12 mouse cellular contexts compared by ENCODE assay signal in the genomic region with DNA sequence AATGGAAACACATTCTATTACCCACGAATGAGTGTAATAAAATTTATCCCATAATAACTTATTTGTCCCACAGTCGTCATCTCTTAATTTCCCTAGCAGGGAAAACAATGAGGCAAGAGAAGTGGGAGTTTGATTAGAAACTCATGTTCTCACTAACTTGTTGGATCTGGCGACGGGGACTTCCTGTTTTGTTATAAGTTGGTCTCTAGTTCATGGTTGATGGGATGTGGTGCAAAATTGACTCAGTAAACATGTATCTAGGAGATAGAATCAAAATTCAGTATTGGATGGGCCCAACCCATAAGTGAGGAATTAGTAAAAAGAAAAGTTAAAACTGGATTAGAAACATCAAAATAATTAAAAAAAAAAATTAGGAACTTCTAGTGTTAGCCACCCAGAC.
"Had no signal": no experiment of that assay in that cellular context is flagged by ENCODE, and none has a peak within 500 bp of the region (broad histone marks: within the 10 kb centered on the region; RNA-seq: fewer than 3 reads in every experiment).

No protein-coding gene starts in this region.

- ATAC-seq: intestine, postnatal 0 days; midbrain, embryonic 16.5 days had no signal

- DNase-seq: kidney, adult 9 months; kidney, postnatal 36 days; layer of hippocampus, adult 9-11 months; layer of hippocampus, postnatal 36 days; left cerebral cortex, postnatal 4 days; lung, adult 18-20 months; lung, postnatal 4 days; right cerebral cortex, postnatal 4 days; spleen, adult 18-20 months; thymus, postnatal 36 days had no signal
